Mouse (Mus musculus) liver, embryonic 13.5 days (tissue): ENCODE data around the gene Zfp639. TPM values are rescaled to one million over a fixed set of nuclear protein-coding genes. Genes with fewer than 3 reads are reported as not detected.
A peak's percentile ranks its signal among the peaks of the same experiment; 100 is the strongest.

Experiments
- ATAC-seq: fragments of 200-750 bp; cut with Nextera tagmentation; 2 replicates; pipeline ENCODE4 v1.8.0; 2017; ENCODE audit warnings: low read depth, mild to moderate bottlenecking, moderate number of reproducible peaks, moderate library complexity
- DNase-seq: peaks from one replicate; pipeline ENCODE4 v3.0.0; 2022
- H3K27ac ChIP-seq: fragments of 300-500 bp; sonication (generic); 2 replicates; pipeline ENCODE4 v1.5.1; 2015; ENCODE audit warnings: moderate library complexity, mild to moderate bottlenecking, inconsistent platforms
- H3K27me3 ChIP-seq: fragments of 300-500 bp; sonication (generic); 2 replicates; pipeline ENCODE4 v1.6.1; 2015; ENCODE audit warnings: mild to moderate bottlenecking, inconsistent platforms
- H3K36me3 ChIP-seq: fragments of 300-500 bp; sonication (generic); 2 replicates; pipeline ENCODE4 v1.6.1; 2015; ENCODE audit warnings: mild to moderate bottlenecking, inconsistent platforms
- H3K4me1 ChIP-seq: fragments of 300-500 bp; sonication (generic); replicated peaks from 2 replicates; pipeline ENCODE4 v1.6.1; 2015; ENCODE audit warnings: inconsistent platforms
- H3K4me2 ChIP-seq: fragments of 300-500 bp; sonication (generic); 2 replicates; pipeline ENCODE4 v1.6.1; 2015; ENCODE audit warnings: inconsistent platforms, mild to moderate bottlenecking, moderate library complexity
- H3K4me3 ChIP-seq: fragments of 300-500 bp; sonication (generic); replicated peaks from 2 replicates; pipeline ENCODE4 v1.5.1; 2015; ENCODE audit warnings: mild to moderate bottlenecking, inconsistent platforms
- H3K9ac ChIP-seq: fragments of 300-500 bp; sonication (generic); 2 replicates; pipeline ENCODE4 v1.6.1; 2015; ENCODE audit warnings: mild to moderate bottlenecking, inconsistent platforms
- H3K9me3 ChIP-seq: fragments of 300-500 bp; sonication (generic); replicated peaks from 2 replicates; pipeline ENCODE4 v1.6.1; 2016; ENCODE audit warnings: inconsistent platforms
- WGBS: fragments of 180-500 bp; shearing (Covaris S2); methylation state at CpG from one replicate; pipeline ENCODE4 v1.1.7; 2015; ENCODE audit not compliant: insufficient replicate concordance; 5-methylcytosine and 5-hydroxymethylcytosine counted together
- polyA plus RNA-seq: library from polyadenylated mRNA; unstranded; fragments of >200 nt; fragmentation: Nextera tagmentation; extraction: Ambion mirVana; gene quantifications from 2 replicates; pipeline ENCODE4 v1.2.1, GENCODE M21; 2015

The Zfp639 gene
- polyA plus RNA-seq, 1 experiment from 2014 or later, result 21.5 TPM

DNA sequence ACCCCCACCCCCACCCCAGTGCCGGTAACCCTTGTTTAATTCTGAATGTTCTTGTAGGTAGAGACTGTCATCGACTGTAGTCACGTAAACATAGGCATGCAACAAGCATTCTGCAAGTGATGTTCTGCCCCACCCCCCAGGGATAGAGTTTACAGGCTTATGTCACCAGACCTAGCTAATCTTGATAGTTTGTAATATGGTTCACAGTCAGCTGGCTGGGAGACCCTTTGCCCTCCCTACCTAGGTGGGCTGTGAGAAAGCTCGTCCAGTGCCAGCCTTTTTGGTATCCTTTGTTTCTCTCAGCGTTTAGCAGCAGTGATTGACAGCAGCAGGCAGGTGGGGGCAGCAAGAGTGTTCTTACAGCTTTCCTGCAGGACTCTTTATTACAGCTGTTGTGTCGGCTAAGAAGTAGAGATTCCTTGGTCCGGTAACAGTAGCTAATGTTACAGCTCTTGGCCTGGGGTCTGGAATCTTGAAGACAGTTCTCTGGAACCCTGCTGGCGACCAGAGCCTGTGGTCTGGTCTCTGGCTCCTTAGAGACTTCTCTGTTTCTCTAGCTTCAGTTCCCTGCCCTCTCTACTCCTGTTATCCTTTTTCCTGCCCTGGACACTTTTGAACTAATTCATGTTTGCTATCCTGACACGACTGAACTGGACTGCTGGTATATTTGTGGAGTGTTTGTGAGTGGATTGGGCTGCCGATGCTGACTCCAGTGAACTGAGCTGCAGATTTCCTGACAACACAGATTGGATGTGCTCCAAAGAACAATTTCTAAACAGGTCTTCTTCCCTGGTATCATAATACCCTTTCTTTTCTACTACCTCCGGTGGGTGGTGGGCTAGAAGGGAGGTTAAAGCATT, 3.5 kb upstream of the Zfp639 start:
- 62% methylated on average over 11 of the region's 11 CpGs for WGBS
- no peak for ATAC-seq
- Histone ChIP-seq H3K27ac (no peak overlapping the region), H3K9me3 (no peaks in the 10 kb centered on the region), H3K4me1 (peaks cover 28% of the 10 kb centered on the region), H3K9ac (no peak overlapping the region), H3K27me3 (no peaks in the 10 kb centered on the region), H3K36me3 (no peaks in the 10 kb centered on the region), H3K4me2 (no peak overlapping the region), H3K4me3 (no peak overlapping the region)
- no peak for DNase-seq

GRCm38 (mm10) chr3:32508666-32509324, 1.3 kb upstream of the Zfp639 start:
- H3K9me3 ChIP-seq, result no peaks in the 10 kb centered on the region
- peaks cover 48% of the 10 kb centered on the region for H3K4me1 ChIP-seq
- no peaks in the 10 kb centered on the region for H3K36me3 ChIP-seq
- WGBS, result 3% methylated on average over 17 of the region's 17 CpGs
- peak overlapping the region; percentile 96 for H3K4me2 ChIP-seq
- H3K9ac ChIP-seq, result peak overlapping the region; percentile 60
- ATAC-seq (no peak), DNase-seq (peak; percentile 38)
- no peaks in the 10 kb centered on the region for H3K27me3 ChIP-seq
- H3K4me3 ChIP-seq, result peak overlapping the region; percentile 73
- H3K27ac ChIP-seq, result peak overlapping the region; percentile 54

DNA sequence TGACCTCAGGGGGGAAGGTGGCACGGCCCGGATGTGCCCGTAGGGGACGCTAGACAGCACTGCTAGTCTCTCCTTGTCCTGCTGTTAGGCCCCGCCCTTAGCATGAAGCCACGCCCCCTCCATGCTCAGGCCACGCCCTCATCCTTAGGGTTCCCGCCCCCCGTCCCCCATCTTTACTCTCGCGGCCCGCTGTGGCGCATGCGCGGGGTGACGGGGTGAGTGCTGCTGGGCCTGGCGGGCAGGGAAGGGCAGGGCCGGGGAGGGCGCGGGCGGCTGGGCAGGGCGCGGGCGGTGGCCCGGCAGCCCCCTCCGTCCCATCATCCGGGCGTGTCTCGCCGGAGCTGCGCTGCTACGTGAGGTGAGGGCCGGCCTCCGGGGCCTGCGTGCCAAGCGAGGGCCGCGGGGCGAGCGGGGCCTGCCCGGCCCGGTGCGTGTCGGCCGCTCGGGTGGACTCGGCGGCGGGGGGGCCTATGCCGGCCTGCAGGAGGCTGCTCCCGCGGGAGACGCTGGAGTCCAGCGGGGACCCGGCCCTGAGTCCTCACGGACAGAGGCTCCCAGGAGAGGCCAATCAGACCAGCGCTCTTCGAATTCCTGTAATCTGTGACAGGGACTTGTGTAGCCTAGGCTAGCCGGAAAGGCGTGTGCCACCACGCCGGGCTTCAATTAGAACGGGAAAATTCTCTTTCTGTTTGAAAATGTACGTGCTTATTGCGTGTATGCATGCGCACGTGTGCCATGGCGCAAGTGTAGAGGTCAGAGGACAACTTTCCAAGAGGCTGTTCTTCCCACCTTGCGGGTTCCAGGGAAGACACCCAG, 524 bp downstream of the Zfp639 start:
- peak; percentile 95 for ATAC-seq
- H3K36me3 ChIP-seq, result peaks cover 9% of the 10 kb centered on the region
- H3K9ac ChIP-seq, result peak overlapping the region; percentile 90
- H3K4me1 ChIP-seq, result peaks cover 60% of the 10 kb centered on the region
- H3K27ac ChIP-seq, result peak overlapping the region; percentile 92
- H3K27me3 ChIP-seq, result no peaks in the 10 kb centered on the region
- peak overlapping the region; percentile 73 for H3K4me3 ChIP-seq
- WGBS, result under 1% methylated on average over 69 of the region's 69 CpGs
- no peaks in the 10 kb centered on the region for H3K9me3 ChIP-seq
- H3K4me2 ChIP-seq, result peak overlapping the region; percentile 96
- peak; percentile 95 for DNase-seq

DNA sequence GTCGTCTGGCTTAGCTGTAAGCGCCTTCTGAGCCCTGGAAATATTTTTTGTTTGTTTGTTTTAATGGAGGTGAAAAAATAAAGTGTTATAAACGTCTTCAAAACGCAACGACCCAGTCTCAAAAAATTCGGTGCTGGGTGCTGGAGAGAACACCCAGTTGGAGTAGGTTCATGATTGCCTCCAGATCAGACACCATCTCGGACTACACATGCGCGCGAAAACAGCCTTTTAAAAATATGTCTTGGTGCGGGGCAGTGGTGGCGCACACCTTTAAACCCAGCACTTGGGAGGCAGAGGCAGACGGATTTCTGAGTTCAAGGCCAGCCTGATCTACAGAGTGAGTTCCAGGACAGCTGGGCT, 1.1 kb downstream of the Zfp639 start:
- Histone ChIP-seq H3K4me1 (peaks cover 66% of the 10 kb centered on the region), H3K4me2 (peak overlapping the region; percentile 96), H3K9ac (peak overlapping the region; percentile 90), H3K36me3 (peaks cover 15% of the 10 kb centered on the region), H3K27ac (peak overlapping the region; percentile 92), H3K4me3 (peak overlapping the region; percentile 73), H3K9me3 (no peaks in the 10 kb centered on the region), H3K27me3 (no peaks in the 10 kb centered on the region)
- DNase-seq (peak; percentile 29), ATAC-seq (no peak)
- WGBS, result 3% methylated on average over 13 of the region's 13 CpGs

DNA sequence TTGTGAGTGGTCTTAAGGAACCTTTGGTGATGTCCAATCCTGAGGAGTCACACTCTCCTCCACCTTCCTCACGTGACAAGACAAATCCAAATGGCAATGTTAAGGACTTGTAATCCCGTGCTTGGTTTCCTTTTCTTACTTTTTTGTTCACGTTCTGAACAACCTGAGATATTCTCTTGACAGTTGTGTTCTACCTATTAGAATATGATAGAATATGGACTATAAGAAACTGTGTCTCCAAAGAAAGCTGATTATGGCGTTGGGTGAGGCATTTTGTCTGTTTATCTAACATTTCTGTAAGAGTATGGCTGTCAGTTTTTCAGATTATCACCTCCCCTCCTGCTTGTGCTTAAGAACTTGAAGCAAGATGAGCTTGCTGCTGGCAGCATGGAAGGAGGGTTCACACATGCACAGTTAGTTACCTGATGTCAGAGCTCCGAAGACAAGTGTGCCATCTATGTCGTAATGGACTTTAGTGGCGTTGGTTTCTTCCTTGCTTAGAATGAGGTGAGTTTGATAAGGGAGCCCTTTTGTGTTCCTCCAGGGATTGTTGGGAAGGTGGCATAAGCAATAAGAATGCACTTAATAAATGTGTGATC, 2.7 kb downstream of the Zfp639 start:
- Histone ChIP-seq H3K36me3 (peaks cover 31% of the 10 kb centered on the region), H3K27ac (peak overlapping the region; percentile 92), H3K4me2 (peak overlapping the region; percentile 96), H3K9ac (peak overlapping the region; percentile 65), H3K4me3 (peak overlapping the region; percentile 73), H3K9me3 (no peaks in the 10 kb centered on the region), H3K27me3 (no peaks in the 10 kb centered on the region), H3K4me1 (peaks cover 66% of the 10 kb centered on the region)
- ATAC-seq (no peak), DNase-seq (peak; percentile 32)
- WGBS, result 27% methylated on average over 7 of the region's 7 CpGs

- peaks cover 66% of the 10 kb centered on the region for H3K4me1 ChIP-seq
- peaks cover 37% of the 10 kb centered on the region for H3K36me3 ChIP-seq
- H3K4me2 ChIP-seq, result peak overlapping the region; percentile 96
- peak overlapping the region; percentile 65 for H3K9ac ChIP-seq
- H3K27me3 ChIP-seq, result no peaks in the 10 kb centered on the region
- H3K4me3 ChIP-seq, result peak overlapping the region; percentile 73
- peak overlapping the region; percentile 92 for H3K27ac ChIP-seq
- no peak for ATAC-seq
- no peak for DNase-seq
- H3K9me3 ChIP-seq, result no peaks in the 10 kb centered on the region
These were observed 3.5 kb downstream of the Zfp639 start for GRCm38 (mm10) chr3:32513528-32513927.

DNA sequence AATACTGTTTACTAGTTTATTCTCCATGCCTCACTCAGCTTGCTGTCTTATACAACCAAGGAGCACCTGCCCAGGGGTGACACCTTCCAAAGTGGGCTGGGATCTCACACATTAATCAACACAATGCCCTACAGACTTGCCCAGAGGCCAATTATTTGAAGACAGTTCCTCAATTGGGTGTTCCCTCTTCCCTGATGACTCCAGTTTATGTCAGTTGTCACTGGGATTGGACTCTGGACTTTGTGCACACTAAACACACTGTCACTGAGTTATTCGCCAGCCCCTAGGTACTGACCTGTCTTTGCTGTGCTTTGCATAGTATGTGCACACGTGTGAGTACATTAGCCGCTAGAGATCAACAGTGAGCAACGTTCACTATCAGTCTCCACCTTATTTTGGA, 17.1 kb downstream of the Zfp639 start:
- Histone ChIP-seq H3K27me3 (no peaks in the 10 kb centered on the region), H3K4me3 (no peak overlapping the region), H3K36me3 (peaks cover 25% of the 10 kb centered on the region), H3K9ac (no peak overlapping the region), H3K4me1 (peaks cover 18% of the 10 kb centered on the region), H3K9me3 (no peaks in the 10 kb centered on the region), H3K27ac (no peak overlapping the region), H3K4me2 (no peak overlapping the region)
- whole genome bisulfite sequencing, result 73% methylated on average over 4 of the region's 4 CpGs
- ATAC-seq, result no peak
- DNase-seq, result no peak

DNA sequence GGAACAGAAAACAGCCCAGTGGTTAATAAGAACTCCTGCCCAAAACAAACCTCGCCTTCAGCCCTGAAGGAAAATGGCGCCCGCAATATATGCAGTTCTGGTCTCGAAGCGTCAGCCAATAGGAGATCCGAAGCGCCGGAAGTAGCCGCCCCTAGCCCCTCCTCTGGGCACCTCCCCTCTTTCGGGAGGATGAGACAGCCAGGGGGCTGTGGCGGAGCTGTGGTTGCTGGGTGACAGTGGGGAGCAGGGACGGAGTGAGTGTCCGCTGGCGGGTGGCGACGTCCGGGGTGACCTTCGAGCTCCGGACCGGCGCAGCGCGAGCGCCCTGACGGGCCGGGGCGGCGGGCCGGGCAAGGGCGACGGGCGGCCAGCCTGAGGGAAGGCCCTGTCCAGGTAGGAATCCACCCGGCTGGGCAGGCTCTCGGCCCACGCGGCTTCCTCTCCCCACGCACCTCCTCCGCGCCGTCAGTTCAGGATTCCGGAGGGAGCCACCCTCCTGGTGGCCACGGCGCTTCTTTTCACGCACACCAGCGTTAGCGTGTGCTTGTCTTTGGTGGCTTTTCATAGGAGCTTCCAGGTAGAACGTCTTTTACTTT, 19.3 kb downstream of the Zfp639 start, which contains the start of gene Mfn1:
Gene Mfn1 (plus strand): TSS at position 163 of the 596 bp plus-strand sequence.
- H3K36me3 ChIP-seq, result peaks cover 14% of the 10 kb centered on the region
- under 1% methylated on average over 47 of the region's 47 CpGs for whole genome bisulfite sequencing
- peak within 1 kb of the TSS; percentile 93 for H3K4me3 ChIP-seq
- ATAC-seq (peak; percentile 100), DNase-seq (peak; percentile 92)
- H3K9me3 ChIP-seq, result no peaks in the 10 kb centered on the region
- no peaks in the 10 kb centered on the region for H3K27me3 ChIP-seq
- peak within 1 kb of the TSS; percentile 95 for H3K9ac ChIP-seq
- peak within 1 kb of the TSS; percentile 83 for H3K4me2 ChIP-seq
- H3K27ac ChIP-seq, result peak within 1 kb of the TSS; percentile 86
- H3K4me1 ChIP-seq, result peaks cover 18% of the 10 kb centered on the region

DNA sequence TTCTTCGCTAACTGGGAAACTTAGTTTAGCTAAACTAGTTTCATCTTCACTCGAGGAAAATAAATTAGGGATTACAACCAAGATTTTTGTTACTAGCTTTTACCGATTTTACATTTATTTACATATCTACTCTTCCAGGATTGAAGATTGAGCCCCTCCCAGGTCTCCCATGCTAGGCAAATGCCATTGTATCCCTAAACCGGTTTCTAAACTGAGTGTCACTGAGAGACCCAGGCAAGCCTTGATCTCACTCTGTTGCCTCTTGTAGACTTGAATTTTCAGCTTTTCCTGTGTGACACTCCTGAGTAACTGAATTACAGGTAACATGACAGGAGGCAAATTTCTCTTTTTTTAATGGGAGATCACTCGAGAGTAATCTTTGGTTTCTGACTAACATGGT, 20.0 kb downstream of the Zfp639 start:
- H3K9me3 ChIP-seq, result no peaks in the 10 kb centered on the region
- ATAC-seq (no peak), DNase-seq (no peak)
- peaks cover 21% of the 10 kb centered on the region for H3K4me1 ChIP-seq
- H3K4me3 ChIP-seq, result peak overlapping the region; percentile 93
- peak overlapping the region; percentile 83 for H3K4me2 ChIP-seq
- H3K9ac ChIP-seq, result peak overlapping the region; percentile 95
- H3K36me3 ChIP-seq, result peaks cover 20% of the 10 kb centered on the region
- H3K27me3 ChIP-seq, result no peaks in the 10 kb centered on the region
- H3K27ac ChIP-seq, result peak overlapping the region; percentile 86
- 11% methylated on average over 5 of the region's 5 CpGs for WGBS

DNA sequence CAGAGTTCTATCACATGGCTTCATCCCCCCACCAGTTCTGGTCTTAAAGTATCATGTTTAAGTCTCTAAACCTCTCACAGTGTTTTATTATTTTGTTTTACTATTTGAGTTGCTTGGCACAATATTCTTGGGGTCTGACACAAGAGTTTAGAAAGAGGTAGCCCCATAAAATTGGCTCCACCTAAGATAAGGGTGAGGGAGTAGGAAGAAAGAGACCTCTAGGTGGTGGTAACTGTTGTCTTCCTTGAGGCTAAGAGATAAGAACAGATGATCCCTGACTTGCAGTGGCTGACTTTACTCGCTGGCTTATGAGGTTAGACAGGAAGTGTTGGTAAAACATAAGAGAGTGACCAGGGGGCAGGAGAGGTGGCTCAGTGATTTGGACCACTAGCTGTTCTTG, 25.6 kb downstream of the Zfp639 start:
- Histone ChIP-seq H3K27me3 (no peaks in the 10 kb centered on the region), H3K4me2 (0 out of 2 replicates have a peak overlapping the region, but pooled peaks have one; percentile 21), H3K9ac (no peak overlapping the region; the same call in 1 of the 2 replicates), H3K27ac (peak overlapping the region; percentile 53; the same call in 1 of the 2 replicates), H3K9me3 (no peaks in the 10 kb centered on the region), H3K36me3 (peaks cover 50% of the 10 kb centered on the region), H3K4me1 (peaks cover 31% of the 10 kb centered on the region), H3K4me3 (no peak overlapping the region)
- ATAC-seq (peak; percentile 86), DNase-seq (no peak)
- WGBS, result 12% methylated on average over 1 of the region's 1 CpGs
